Mouse (Mus musculus) testis, adult 2 months (tissue): ENCODE data around the gene Slc38a11.

ENCODE experiments used
- CTCF ChIP-seq: fragments of 200-500 bp; IDR thresholded peaks from 2 replicates; pipeline ENCODE4 v1.5.1; 2012; ENCODE audit warnings: low read depth, mild to moderate bottlenecking, inconsistent platforms, low read length, moderate library complexity; ENCODE audit not compliant: control insufficient read depth, insufficient read depth, insufficient replicate concordance
- POLR2A ChIP-seq: fragments of 200-500 bp; IDR thresholded peaks from 2 replicates; pipeline ENCODE4 v1.6.1; 2012; ENCODE audit warnings: low read depth, mild to moderate bottlenecking, inconsistent platforms, low read length, moderate library complexity; ENCODE audit not compliant: control insufficient read depth

- no peak for TF ChIP-seq POLR2A
- no peak for TF ChIP-seq CTCF
Measured at GRCm38 (mm10) chr2:65288696-65289095, 75.1 kb downstream of the Slc38a11 start.
